Comparison of ENCODE assay signal across 8 mouse cellular contexts in the genomic region with DNA sequence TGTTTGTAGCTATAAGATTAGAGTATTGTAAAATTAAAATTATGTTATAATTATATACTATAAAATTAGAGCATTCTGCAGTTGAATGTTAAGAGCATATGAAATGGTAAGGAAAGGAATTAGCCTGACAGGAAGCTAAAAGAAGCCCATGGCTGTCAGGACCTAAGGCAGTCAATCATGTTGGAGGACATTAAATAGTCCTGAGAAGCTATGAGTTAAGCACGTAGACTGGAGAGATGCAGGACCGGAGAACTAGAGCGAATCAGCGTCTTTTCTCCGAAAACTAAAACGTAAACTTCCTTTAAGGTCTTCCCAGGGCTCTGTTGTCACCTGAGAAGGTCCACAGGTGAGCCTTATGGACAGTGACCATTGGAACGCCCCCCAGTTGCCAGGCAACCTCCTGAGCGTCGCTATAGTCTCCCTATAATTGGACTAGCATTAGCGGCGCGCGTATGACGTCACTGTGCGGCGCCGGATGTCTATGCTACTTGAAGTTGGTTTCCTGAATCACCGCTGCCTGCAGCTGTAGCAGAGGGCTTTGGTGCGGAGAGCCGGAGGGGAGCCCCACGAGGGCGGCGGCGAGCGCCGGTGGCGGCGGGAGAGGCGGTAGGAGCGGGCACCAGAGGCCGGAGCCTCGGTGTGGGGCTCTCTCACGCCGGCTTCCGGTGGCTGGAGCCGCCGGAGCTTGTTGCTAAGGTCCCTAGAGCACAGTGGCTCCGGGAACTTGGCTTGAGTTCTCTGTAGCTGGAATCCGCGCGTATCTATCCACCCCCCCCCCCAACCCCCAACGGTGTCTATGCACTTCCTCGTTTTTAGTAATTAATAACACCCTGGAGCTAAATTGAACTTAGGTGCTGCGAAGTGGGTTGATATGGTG. TPM values are rescaled to one million over a fixed set of nuclear protein-coding genes. Genes with fewer than 3 reads are reported as not detected.
DNase-seq lines count a peak whose midpoint lies in the region; ATAC-seq lines count a peak whose summit lies in the region.

No protein-coding gene starts in this region.

- no peaks in the 10 kb centered on the region; the same call in 1 of the 2 replicates for H3K36me3 ChIP-seq in lung, embryonic 16.5 days (ENCODE audit: control insufficient read depth, insufficient read depth, low read length)

- peak; percentile 99 to 100 for ATAC-seq in hematopoietic stem cell, adult 5-6 weeks (replicated peaks in 1 of 2; ENCODE audit: insufficient read depth in 1 of 2, low FRiP score in 2 of 2, low TSS enrichment in 1 of 2, low read depth in 1 of 2, poor library complexity in 2 of 2, severe bottlenecking in 2 of 2)
- peak; percentile 100 for ATAC-seq in lung, embryonic 16.5 days (ENCODE audit: low read depth)

- WGBS in lung, embryonic 16.5 days: under 1% methylated on average over 43 of the region's 44 CpGs

- peak; percentile 62 for DNase-seq in MEL-GATA-1-ER (ENCODE audit: extremely low read depth, low read depth)
- DNase-seq in cerebellum, adult 8-10 months: peak; percentile 91
- DNase-seq in forelimb bud, embryonic 11.5 days (ENCODE audit: low read depth, low spot score): peak; percentile 94
- peak; percentile 94 for DNase-seq in layer of hippocampus, adult 9-10 months (ENCODE audit: low spot score)
- DNase-seq in ovary, postnatal 10 days (ENCODE audit: low spot score): peak; percentile 84
- peak; percentile 86 to 88 for DNase-seq in thymus, postnatal 10 days (ENCODE audit: low spot score in 2 of 2)

- peaks cover 3% of the 10 kb centered on the region; the same call in 1 of the 2 replicates for H3K4me1 ChIP-seq in lung, embryonic 16.5 days (replicated peaks; ENCODE audit: control insufficient read depth, insufficient read depth, low read length)

- peak overlapping the region; percentile 64 for H3K27ac ChIP-seq in lung, embryonic 16.5 days (ENCODE audit: low read length)

- no peaks in the 10 kb centered on the region for H3K27me3 ChIP-seq in lung, embryonic 16.5 days (ENCODE audit: control insufficient read depth, insufficient read depth, low read depth, low read length)

- H3K4me3 ChIP-seq in lung, embryonic 16.5 days (ENCODE audit: low read length): peak overlapping the region; percentile 98

- peak overlapping the region; percentile 77 for H3K4me2 ChIP-seq in lung, embryonic 16.5 days (ENCODE audit: low read depth, low read length)

- H3K9ac ChIP-seq in lung, embryonic 16.5 days (ENCODE audit: low read length): peak overlapping the region; percentile 86

- no peaks in the 10 kb centered on the region for H3K9me3 ChIP-seq in lung, embryonic 16.5 days (ENCODE audit: control insufficient read depth, low read length)

RNA-seq across cellular contexts. Expression of gene 5730480H06Rik, which starts 44.4 kb away (rescaled TPM):
- 10.0 and 19.3 TPM in 2 replicates for total RNA-seq in hematopoietic stem cell, adult 5-6 weeks (2017)
- 17.6 and 23.7 TPM in 2 replicates for polyA plus RNA-seq in lung, embryonic 16.5 days (2015; fragmentation: Nextera tagmentation; extraction: Ambion mirVana)

Comparison
In these comparisons a context has a peak if more than half of its experiments do, and no peak if none do; other contexts are left out.
1. Peak in every context shown above with its lines: DNase-seq, ATAC-seq, H3K4me3 ChIP-seq and H3K27ac ChIP-seq.